Mouse (Mus musculus): ENCODE results near the gene Ankrd65.
"Not testable (repeated sequence)": the region's sequence is repeated elsewhere in the genome, so short reads cannot be mapped to it uniquely, and the experiment has no call there.

The Ankrd65 gene

DNA sequence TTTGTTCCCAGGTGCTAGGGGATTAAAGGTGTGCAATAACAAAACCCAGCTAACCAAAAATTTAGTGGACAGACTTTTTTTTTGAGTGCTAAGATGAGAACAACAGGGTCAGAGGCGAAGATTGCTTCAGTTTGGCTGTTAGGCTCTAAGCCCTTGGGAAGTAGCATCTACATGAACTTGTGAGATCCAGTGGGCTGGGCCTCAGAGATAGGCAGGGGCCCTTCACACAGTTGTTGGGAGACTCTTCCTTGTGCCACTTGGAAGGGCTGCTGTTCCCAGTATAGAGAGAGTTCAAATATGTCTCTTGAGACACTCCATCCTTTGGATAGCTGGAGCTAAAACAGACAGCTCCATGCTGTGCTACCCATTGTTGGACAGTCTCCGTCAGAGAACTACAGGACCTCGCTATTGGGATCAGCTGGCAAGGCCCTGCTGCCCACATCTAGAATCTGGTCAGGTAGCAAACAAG lies at the start of gene Ankrd65:
Gene Ankrd65, plus strand, starts transcription at position 419 of the 469 bp plus-strand sequence.
- in situ Hi-C loops (cut with MboI, MseI) = no loop called here

DNA sequence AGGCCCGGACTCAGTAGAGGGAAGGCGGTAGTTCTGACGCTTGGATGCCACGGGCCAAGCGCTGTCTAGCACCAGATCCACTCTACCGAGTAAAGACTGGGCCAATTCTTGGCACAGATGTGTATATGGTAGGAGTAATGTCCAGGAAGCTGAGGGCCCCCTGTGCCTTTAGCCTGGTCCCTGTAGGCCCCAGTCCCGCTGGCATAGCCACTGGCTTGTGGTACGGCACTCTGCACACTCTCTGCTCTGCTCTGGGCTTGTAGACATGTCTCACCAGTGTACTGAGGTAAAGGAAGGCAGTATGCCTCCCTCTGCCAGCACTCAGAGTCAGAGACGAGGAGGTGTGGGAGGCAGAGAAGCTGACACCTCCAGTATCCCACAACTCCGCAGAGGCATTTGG lies 49.6 kb upstream of the Ankrd65 start:
- in situ Hi-C loops (cut with MboI, MseI) = not testable (repeated sequence)

DNA sequence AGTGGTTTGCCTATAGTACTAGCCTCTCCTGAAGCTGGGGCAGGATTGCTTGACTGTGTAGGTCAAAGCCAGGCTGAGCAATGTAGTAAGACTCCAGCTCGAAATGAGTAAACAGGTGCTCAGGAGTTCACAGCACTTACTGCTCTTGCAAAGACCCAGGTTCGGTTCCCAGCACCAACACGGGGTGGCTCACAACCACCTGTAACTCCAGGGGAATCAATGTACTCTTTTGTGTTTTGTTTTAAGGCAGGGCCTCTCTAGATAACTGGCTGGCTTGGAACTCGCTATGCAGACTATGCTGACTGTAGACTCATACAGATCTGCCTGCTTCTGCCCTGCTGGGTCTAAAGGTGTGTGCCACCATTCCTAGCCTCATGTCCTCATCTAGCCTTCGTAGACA lies 47.6 kb upstream of the Ankrd65 start:
- in situ Hi-C loops (cut with MboI, MseI) = no loop called here

DNA sequence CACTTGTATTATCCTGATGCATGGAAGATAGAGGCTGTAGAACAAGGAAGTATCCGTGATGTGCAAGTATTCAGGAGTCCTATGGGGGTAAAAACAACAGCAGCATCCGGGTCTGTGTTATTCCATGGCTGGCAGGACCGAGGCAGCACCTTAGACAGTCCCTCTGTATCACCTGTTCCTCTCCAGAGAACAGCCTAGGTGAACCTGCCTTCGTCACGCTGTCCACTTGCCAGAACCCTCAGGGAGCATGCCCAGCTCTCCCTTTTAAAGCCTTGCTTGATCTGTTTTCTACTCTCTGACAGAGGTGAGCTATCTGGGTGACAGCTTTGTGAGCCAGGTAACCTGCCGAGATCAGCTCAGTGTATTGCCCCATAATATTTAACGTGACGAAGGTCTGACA lies 45.8 kb upstream of the Ankrd65 start:
- in situ Hi-C loops (cut with MboI, MseI) = no loop called here

DNA sequence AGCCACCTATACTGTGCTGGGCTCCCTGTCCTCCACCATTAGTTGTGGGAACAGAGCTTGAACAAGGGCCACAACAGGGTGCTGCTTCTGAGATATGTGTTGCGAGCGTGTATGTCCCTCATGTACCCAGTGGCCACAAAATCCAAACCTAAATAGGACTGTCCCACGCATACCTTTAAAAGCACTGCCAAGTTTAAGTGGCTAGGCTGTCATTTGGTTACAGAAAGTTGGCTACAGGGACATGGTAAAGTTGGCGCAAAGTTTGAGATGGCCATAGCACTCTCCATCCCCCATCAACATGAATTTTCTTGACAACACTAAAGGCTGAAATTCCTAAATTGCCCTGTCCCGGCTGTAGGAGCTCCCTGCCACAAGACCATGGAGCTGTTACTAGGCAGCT lies 45.1 kb upstream of the Ankrd65 start:
- in situ Hi-C loops (cut with MboI, MseI) = no loop called here

DNA sequence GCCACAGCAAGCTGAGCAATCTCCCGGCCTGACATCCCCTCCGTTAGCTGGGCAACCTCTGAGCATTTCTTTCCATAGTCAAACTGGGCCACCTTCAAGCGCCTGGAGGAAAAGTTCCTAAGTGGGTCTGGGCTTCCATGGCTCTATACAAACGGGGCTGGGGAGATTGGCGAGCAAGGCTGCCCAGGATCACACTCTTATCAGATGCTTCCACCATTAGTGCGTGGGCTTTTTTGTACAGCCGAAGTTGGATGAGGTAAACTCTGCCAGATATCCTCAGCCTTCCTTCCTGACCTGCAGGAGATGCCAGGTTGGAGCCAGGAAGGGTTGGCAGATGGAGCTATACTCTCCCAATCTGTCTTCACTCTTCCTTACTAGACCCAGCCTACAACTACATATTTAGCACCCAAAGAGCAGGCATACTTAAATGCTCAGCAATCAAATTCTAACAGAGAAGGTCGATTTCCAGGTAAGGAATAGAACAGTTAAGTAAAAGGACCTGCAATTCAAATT lies 44.1 kb upstream of the Ankrd65 start:
- in situ Hi-C loops (cut with MboI, MseI) = no loop called here

DNA sequence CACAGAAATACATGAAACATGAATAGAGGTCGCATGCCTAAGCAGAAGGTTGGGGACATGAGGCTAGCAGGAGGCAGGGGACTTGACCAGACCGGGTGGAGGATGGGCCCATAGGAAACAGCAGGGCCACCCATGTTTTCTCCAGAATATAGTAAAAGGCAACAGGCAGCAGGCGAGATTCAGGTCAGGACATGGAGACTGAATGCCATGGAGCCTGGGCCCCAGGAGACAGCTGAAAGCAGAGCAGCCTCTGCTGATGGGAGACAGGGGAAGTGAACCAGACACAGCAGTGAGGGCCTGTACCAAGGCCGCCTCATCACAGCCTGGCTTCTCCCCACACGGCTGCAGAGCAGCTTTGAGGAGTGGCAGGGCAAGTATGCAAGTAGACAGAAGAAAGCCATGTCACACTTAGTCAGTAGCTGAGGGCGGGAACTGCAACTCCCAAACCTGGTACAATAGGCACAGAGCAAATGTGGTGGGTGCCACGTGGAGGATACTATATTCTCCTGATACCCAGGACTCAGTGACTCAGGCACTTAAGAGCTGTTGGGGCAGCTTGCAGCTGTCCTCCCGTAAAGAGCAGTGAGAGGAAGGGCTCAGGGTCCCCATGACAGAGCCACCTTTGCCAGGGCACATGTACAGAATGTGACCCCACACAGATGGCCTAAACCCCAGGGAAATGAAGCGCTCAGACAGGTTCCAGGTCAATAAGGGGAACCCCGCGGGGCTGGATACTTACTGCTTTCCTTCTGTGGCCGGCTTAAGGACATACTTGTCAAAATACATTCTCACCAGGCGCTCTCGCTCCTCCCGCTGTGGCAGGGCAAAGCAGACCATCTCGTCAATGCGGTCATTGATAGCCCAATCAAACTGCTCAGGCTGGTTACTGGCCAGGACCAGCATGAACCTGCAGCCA lies 43.4 kb upstream of the Ankrd65 start:
- in situ Hi-C loops (cut with MboI, MseI) = no loop called here

DNA sequence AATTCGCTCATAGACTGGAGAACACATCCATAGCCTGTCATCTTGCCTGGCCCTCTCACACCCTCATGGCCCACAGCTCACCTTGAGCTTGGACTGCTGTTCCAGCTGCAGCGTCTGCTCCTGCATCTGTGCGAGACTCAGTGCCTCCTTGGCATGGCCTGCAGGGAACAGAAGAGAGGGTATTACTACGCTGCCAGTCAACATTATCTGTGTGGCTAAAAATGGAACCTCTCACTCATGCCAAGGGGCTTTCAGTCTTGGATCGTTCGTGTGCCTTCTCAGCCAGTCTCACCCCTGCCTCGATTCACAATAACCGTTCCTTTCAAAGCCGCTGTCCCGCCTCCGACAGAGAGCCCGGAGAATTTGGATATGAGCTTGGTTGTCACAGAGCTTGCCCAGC lies 33.2 kb upstream of the Ankrd65 start:
- in situ Hi-C loops (cut with MboI, MseI) = no loop called here

DNA sequence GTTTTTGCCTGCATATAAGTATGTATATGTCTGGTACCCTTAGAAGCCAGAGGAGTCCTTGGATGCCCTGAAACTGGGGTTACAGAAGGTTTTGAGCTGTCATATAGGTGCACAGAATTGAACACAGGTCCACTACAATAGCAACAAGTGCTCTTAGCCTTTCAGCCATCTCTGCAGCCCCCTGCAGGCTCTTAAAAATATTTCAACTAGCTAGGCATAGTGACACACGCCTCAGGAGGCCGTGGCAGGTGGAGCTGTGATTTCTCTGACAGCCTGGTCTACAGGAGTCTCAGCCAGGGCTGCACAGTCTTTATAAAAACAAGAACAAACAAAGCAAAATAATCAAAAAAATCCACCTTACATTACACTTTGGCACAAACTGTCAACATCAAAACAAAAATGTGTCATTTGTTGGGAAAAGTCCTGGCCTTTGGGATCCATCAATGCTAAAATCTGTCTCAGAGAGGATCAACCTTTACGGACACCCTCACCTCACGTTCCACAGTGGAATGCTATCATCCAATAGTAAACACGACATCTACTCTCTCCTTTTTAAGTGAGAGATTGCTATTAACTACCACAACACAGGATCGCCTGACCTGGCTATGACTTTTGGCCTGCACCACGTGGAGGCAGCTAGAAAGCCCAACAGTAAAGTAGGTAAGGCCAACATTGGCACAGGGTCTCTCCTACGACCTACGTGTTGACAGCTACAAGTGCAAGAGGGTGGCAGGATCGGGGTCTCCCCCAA lies 30.2 kb upstream of the Ankrd65 start:
- in situ Hi-C loops (cut with MboI, MseI) = no loop called here

DNA sequence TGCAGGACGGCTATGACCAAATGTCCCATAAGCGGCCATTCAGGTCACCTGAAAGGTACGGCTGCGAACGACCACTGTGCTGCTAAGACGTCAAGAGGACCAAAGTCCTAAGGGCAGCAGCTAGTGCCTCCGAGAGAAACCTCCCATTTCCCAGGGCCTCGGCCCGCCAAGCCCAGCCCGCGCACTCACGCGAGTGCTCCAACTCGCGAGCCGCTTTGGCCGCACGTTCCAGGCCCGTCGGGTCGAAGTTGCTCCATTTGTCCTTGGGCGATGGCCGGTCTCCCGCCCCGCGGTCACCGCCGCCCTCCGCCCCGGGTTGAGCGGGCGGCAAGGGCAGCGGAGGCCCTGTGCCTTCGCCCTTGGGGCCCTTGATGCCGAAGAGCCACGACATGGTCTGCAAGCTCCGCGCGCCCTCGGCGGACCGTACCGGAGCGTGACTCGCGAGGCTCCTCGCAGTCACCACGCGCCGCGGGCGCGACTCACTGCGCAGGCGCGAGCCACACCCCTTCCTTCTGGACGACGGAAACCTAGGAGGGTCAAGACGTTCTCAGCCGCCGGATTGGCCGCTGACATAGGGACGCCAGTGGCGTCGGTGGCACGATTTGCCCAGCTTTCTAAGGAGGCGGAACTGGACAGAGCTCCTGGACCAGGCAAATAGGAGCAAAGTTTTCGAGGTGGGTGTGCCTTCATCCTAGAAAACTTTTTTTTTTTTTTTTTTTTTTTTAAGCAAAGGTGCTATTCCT lies 29.5 kb upstream of the Ankrd65 start, which contains the start of gene Atad3a:
Gene Atad3a, minus strand, starts transcription at position 481 of the 743 bp plus-strand sequence.
- in situ Hi-C loops (cut with MboI, MseI) = no loop called here

DNA sequence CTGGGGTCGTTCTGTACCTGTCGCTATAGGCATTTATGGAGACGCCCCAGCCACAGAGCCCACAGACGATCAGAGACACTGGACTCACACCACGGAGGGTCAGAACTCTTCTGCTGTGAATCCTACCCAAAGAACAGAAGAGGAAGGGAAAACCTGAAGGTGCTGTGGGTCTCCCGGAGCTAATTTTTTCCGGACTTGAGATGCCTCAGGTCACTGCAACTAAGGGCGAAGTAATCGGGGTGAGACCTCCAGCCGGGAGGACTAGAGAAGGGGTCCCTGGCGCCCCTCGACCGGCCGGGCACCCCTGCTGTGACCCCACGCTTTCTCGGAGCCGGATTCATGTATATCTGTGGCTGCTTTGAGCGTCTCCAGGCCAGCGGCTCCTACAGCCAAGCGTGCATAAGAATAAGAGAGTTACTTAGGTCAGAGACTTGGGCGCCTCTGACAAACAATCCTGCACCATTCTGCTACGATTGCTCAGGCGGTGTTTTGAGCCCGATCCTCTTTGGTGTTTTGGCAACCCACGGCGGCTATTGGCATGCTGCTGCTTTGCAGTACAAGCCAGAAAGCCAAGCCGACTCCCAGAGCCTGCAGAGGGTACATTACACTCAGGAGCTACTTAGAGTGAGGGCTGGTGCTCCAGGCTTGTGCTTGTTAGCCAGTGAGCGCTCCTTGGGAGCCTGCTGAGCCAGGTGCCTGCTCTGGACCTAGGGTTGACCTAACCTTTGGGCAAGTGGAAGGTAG lies 28.7 kb upstream of the Ankrd65 start:
- in situ Hi-C loops (cut with MboI, MseI) = no loop called here

DNA sequence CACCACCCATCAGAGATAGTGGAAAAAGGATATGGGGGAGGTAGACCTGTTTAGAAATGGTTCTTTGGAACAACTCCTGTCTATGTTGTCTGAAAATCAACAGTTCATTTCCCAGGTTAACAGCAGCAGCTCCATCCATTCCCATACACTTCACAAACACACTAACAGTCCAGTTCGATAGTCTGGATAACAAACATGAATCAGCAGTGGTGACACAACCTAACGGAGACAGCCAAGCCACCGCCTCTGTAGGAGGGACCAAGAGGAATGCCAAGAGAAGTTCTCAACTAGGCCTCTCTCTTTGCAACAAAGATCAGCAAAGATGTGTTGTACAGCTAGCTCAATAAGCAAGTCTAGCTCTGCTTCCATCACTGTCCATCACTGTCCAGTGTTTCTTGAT lies 27.9 kb upstream of the Ankrd65 start:
- in situ Hi-C loops (cut with MboI, MseI) = no loop called here

DNA sequence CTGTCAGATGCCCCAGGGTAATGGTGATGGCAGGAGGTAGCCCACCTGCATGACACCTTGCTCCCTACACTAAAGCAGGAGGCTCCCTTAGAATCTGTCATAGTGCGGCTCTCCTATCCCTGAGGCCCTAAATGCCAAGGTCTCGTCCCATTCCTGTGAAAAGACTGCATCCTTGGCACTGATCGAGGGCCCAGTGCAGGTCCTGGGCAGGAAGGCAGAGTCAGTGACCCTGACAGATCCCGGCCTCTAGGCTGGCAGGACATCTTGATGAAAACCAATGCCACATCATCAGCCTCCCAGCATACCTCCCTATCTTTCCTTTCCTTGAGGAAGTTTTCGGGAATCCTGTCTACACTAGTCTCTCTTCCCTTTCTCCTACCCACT lies 20.8 kb upstream of the Ankrd65 start:
- in situ Hi-C loops (cut with MboI, MseI) = loop anchor here (5.0 kb wide), 1 partner anchor 47 kb away; no protein-coding TSS in a partner anchor

DNA sequence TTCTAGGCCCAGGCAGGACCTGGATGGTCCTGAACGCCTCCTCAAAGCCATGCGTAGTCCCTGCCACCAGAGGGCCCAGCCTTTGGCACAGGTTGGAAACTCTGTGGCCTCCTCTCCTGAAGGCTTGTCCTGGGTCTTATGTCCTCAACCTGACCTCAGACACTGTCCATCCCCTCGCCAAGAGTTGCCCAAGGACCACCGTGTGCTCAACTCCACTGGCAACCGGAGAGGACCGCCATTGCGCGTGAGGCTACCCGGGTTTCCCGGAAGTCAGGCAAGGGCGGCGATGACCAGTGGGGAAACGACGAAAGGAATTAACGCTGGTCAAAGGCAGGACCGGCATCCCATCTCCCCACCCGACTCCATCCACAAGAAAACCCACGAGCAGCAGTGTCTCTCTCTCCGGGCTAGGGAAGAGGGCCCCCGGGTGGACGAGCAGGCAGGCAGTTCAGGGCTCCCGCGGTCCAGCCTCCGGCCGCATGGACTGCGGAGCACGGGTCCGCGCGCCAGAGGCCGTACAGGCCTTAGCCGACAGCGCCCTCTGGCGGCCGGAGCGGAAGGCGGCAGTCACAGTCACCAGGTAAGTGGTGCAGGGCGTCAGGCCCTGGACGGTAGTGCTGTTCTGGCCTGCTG lies 20.2 kb upstream of the Ankrd65 start:
- in situ Hi-C loops (cut with MboI, MseI) = loop anchor here (5.0 kb wide), 1 partner anchor 48 kb away; no protein-coding TSS in a partner anchor

DNA sequence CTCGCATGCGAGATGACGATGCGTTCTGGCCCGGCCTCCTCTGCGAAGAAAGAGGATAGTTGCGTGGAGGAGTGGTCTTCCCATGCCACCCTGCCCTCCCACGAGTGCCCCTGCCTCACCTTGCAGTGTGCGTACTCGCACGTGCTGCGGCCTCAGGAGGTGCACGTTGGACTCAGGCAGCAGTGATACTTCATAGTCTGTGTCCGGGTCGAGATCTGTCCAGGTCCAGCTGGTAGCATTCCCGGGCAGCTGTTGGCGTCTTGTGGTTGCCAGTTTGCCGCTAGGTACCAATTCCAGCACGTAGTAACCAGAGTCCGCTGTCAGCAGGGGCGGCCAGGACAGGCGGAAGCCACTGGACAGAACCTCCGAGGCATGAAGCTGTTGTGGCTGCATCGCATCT lies 19.6 kb upstream of the Ankrd65 start:
- in situ Hi-C loops (cut with MboI, MseI) = no loop called here

DNA sequence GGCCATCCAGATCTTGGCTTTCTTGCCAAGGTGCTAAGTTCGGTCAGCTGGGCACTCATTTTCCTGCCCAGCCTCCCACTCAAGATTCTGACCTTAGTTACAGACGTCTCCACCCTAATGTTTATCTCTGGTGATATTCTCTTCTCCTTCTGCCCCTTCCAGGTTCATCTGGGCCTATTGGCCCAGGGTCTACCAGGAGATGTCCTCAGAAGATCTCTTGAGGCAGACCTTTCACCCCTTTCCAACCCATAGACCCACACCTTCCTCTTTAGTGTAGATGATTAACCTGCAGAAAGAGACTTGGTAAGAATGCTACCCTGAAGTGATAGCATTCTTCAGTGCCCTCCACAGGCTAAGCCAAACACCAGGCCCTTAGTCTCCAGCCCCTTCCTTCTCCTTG lies 18.5 kb upstream of the Ankrd65 start:
- in situ Hi-C loops (cut with MboI, MseI) = no loop called here

DNA sequence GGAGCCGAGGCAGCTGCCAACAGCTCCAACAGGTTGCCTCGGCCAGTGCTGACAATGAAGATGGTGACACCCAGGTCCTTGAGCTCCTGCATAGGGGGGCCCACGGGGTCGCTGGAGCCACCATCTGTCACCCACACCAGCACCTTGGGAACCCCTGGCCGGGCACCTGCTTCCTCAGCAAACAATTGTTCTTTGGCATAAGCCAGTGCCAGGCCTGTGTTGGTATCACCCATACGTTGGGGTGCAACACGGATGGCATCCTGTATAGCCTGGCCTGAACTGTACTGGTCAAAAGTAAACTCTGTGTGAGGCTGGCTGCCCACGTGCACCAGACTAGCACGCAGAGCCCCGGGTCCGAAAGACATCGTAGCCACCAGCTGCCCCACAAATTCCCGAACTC lies 17.5 kb upstream of the Ankrd65 start:
- in situ Hi-C loops (cut with MboI, MseI) = no loop called here

DNA sequence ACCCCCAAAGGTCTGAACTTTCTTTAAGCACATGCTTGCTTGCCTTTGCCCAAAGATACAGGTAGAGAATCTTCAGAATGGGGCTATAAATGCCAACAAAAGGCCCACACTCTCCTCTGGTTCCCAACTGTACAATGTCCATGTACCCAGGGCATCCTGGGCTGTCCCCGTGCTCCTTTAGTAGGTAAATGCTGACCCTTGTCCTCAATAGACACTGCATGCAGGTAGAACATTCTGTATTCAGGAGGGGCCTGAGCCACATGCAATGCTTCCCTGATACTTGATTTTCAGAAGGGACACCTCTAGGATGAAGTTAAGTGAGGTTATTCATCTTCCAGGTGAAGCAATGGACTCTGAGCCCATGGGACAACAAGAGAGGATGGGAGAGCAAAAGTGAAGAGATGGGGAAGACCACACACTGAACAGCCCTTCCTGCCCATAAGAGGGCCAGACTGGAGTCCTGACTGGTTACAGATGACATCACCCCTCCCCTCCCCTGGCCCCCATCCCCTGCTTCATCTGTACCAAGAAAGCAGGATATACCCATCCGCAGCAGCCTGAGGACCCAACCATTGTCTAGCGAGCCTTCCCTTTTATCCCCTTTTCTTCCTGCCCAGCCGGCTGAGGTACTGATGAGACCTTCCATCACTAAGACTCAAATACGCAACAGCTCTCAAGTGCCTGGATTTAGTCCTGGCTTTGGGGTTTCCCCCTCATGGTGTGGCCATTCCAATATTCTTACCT lies 16.7 kb upstream of the Ankrd65 start:
- in situ Hi-C loops (cut with MboI, MseI) = no loop called here

DNA sequence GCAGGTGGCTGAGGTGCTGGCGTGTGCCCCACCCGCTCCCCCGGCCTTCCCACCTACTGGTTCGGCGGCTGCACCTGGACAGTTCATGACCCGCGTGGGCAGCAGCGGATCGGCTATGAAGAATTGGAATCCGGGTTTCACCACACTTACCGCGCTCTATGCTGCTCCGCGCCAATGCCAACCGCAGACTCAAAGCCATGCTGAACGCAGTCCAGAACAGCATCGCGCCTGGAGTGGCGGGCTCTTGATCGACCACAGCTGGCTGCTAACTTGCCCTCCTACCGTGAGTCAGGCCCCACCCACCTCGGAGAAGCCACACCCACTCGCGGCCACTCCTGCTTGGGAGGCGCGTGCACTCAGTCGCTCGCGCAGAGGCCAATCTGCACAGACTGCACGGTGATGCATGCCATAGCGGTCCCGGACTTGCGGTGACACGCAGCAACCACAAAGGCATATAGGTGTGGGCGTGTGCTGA lies 15.9 kb upstream of the Ankrd65 start, which contains the start of gene Vwa1:
Gene Vwa1, minus strand, starts transcription at position 419 of the 475 bp plus-strand sequence.
- in situ Hi-C loops (cut with MboI, MseI) = no loop called here
